Mouse (Mus musculus): Measurements from ENCODE around the gene Abhd12.

The Abhd12 gene

DNA sequence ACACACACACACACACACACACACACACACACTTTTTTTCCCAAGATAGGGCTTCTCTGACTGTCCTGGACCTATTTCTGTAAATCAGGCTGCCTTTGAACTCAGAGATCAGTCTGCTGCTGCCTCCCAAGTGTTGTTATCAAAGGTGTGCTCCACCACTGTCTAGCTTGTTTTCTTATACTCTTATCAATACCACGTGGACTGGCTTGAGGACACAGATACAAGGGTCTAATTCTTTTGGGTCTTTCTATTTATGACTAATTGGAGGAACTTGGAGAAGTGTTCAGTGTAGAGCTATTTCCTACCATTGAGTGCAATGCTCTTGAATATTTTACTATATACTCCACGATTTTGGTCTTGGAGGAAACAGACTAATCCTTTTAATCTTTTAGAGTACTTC lies 17.2 kb downstream of the Abhd12 start:
- no peak for DNase-seq (ENCODE audit: low read depth, low spot score)
- H3K27me3 ChIP-seq (ENCODE audit: control insufficient read depth, insufficient read depth, low read length, poor library complexity, severe bottlenecking): no peaks in the 10 kb centered on the region

DNA sequence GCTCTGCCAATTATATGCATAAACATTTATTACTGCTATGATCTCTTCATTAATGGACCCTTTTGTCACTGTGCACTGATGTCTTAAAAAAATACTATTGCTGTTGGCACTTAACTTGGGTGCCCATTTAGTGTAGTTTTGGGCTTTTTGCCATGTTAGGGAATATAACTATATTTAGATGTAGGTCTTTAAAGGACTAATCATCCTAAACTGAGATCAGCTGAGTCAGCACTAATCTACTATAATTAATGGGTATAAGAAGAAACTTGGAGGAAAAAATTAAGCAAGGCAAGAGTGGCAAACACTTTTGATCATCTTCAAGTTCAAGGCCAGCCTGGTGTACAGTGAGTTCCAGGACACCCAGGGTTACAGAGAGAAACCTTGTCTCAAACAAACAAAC lies 18.2 kb downstream of the Abhd12 start:
- Histone ChIP-seq H3K36me3 (ENCODE audit: control insufficient read depth, insufficient read depth, low read length, poor library complexity, severe bottlenecking) (no peaks in the 10 kb centered on the region; the same call in 1 of the 2 replicates), H3K27me3 (ENCODE audit: control insufficient read depth, insufficient read depth, low read length, poor library complexity, severe bottlenecking) (no peaks in the 10 kb centered on the region)
- no peak for DNase-seq (ENCODE audit: low read depth, low spot score)

More for the DNA sequence above, 17.2 kb downstream of the Abhd12 start:
- no peaks in the 10 kb centered on the region; the same call in 1 of the 2 replicates for H3K36me3 ChIP-seq (ENCODE audit: control insufficient read depth, insufficient read depth, low read length, poor library complexity, severe bottlenecking)

DNA sequence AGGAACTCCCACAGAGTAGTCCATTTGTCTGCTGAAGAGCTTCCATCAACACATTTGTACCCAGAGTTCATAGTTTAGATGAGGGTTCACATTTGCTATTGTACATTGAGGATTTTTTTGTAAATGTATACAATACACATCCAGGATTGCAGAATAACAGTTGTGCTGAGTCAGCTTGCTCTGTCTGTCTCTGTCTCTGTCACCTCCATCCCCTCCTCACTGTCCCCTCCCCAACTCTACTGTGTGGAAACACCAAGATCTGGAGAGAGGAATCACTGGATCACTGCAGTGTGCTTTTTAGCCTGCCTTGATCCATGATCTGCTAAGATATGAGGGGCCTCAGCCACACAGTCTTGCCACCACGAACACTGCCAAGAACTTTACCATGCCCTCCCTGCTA lies 18.7 kb downstream of the Abhd12 start:
- no peak for DNase-seq (ENCODE audit: low read depth, low spot score)
- Histone ChIP-seq H3K27me3 (ENCODE audit: control insufficient read depth, insufficient read depth, low read length, poor library complexity, severe bottlenecking) (no peaks in the 10 kb centered on the region), H3K36me3 (ENCODE audit: control insufficient read depth, insufficient read depth, low read length, poor library complexity, severe bottlenecking) (no peaks in the 10 kb centered on the region; the same call in 1 of the 2 replicates)

DNA sequence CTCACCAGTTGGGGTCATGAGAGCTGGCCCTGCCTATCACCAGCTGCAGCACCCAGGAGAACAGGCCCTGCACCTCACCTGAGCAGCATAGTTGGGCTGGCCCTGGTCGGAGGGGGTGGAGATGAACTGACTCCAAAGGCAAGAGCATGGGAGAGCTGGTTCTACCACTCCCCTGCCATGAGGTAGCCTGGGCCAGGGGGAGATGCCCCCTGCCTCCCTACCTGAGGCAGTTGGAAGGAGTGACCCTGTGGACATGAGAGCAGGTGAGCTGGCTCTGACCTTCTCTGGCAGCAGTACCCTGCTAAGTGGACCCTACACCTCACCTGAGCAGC lies 19.8 kb downstream of the Abhd12 start:
- no peak for DNase-seq (ENCODE audit: low read depth, low spot score)
- Histone ChIP-seq H3K27me3 (ENCODE audit: control insufficient read depth, insufficient read depth, low read length, poor library complexity, severe bottlenecking) (no peaks in the 10 kb centered on the region), H3K36me3 (ENCODE audit: control insufficient read depth, insufficient read depth, low read length, poor library complexity, severe bottlenecking) (no peaks in the 10 kb centered on the region; the same call in 1 of the 2 replicates)

DNA sequence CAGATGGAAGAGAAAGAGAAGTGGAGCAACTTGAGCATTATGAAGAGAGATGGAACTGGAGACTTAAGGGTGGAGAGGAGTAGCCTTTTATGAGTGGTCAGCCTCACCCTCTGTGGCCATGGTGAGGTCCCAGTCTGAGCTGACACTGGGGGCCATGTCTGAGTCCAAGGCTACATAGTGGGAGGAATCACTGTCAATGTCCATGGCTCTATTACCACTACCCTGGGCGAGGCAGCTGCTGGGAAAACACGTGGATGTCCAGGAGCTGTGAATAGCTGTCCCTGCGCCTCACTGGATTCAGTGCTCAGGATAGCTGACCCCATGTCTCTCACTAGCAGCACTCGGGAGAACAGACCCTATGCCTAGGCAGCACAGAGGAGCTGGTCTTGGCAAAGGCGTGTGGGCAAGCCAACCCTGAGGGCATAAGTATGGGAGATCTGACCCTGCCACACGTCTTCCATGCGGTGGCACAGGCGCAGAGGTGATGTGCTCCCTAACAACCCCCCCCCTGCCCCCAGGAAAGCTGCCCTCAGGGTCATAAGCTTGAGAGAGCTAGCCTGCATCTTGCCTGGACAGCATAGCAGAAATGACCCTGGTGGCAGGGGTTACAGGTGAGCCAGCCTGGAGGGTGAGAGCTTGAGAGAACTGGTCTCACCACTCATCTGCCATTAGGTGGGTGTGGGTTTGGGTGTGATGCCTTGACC lies 20.3 kb downstream of the Abhd12 start:
- no peak for DNase-seq (ENCODE audit: low read depth, low spot score)
- H3K27me3 ChIP-seq (ENCODE audit: control insufficient read depth, insufficient read depth, low read length, poor library complexity, severe bottlenecking): no peaks in the 10 kb centered on the region
- no peaks in the 10 kb centered on the region; the same call in 1 of the 2 replicates for H3K36me3 ChIP-seq (ENCODE audit: control insufficient read depth, insufficient read depth, low read length, poor library complexity, severe bottlenecking)

DNA sequence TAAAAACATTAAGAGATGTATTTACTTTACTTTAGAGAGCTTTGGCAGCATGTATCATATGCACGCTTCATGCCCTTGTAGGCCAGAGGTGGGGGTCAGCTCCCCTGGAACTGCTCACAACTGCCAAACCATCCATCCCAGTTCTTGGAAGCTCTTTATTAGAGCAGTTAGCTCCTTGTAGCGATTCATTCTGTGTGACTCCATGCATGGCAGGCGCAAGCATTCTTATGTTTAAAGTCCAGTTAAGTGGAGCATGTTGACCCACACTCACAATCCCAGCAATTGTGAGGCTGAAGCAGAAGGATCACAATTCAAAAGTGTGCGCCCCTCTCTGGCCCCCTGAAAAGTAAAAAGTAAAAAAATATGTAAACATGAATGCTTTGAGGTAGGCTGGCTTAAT lies 27.0 kb downstream of the Abhd12 start:
- H3K27me3 ChIP-seq (ENCODE audit: control insufficient read depth, insufficient read depth, low read length, poor library complexity, severe bottlenecking): no peaks in the 10 kb centered on the region
- no peaks in the 10 kb centered on the region for H3K36me3 ChIP-seq (ENCODE audit: control insufficient read depth, insufficient read depth, low read length, poor library complexity, severe bottlenecking)
- DNase-seq (ENCODE audit: low read depth, low spot score): no peak

DNA sequence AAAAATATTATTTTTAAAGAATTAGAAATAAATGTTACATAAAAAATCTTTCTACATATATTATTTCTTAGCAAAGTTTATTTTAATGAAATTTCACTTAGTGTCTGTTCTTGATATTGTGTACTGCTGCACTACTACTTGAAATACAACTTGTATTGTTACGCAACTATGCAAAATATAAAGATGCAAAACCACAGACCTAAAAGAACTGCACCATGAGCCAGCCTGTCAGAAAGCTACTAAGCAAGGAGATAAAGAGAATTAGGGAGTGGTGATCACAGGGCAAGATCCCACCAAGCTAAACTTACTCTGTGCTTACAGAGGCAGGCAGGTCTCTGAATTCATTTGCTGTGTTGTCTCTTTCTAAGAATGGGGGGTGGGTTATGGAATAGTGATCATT lies 29.3 kb downstream of the Abhd12 start:
- Histone ChIP-seq H3K27me3 (ENCODE audit: control insufficient read depth, insufficient read depth, low read length, poor library complexity, severe bottlenecking) (no peaks in the 10 kb centered on the region), H3K36me3 (ENCODE audit: control insufficient read depth, insufficient read depth, low read length, poor library complexity, severe bottlenecking) (no peaks in the 10 kb centered on the region)
- DNase-seq (ENCODE audit: low read depth, low spot score): no peak

DNA sequence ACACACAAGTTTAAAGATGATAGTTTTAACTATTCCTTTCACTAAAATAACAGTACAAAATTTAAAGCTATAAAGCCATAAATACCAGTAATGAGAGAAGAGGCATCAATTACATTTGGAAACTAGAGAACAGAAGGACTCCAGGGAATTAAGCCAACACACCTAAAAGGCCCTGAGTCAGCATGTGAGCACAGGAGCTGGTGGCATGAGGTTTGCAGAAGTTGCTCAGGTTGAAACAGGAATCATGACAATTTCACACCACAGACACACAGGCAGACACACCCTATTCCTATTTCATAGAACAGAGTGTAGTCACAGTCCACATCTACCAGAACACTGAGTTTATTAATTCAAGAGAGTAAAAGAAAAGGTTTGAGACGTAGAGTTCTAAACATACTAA lies 30.0 kb downstream of the Abhd12 start:
- no peaks in the 10 kb centered on the region for H3K36me3 ChIP-seq (ENCODE audit: control insufficient read depth, insufficient read depth, low read length, poor library complexity, severe bottlenecking)
- peak; percentile 39 for DNase-seq (ENCODE audit: low read depth, low spot score)
- no peaks in the 10 kb centered on the region for H3K27me3 ChIP-seq (ENCODE audit: control insufficient read depth, insufficient read depth, low read length, poor library complexity, severe bottlenecking)

DNA sequence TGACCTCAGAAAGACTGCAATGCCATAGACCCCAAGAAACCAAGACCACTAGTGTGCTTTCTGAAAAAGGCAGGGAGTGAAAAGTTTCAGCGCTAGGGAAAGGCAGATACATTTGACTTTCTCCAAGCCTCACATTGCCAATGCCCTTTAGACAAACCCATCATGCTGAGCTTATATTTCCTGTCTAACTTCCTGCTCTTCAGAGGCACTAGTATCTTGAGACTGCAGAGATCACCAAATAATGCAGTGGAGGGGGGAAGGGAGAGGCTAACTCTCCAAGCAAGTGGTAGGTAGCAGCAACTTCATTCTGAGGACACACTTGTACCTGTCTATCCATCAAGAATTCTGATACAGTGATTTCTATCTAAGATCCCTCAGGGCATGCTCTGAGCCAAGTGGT lies 35.1 kb downstream of the Abhd12 start:
- no peaks in the 10 kb centered on the region for H3K36me3 ChIP-seq (ENCODE audit: control insufficient read depth, insufficient read depth, low read length, poor library complexity, severe bottlenecking)
- H3K27me3 ChIP-seq (ENCODE audit: control insufficient read depth, insufficient read depth, low read length, poor library complexity, severe bottlenecking): no peaks in the 10 kb centered on the region
- DNase-seq (ENCODE audit: low read depth, low spot score): peak; percentile 42

DNA sequence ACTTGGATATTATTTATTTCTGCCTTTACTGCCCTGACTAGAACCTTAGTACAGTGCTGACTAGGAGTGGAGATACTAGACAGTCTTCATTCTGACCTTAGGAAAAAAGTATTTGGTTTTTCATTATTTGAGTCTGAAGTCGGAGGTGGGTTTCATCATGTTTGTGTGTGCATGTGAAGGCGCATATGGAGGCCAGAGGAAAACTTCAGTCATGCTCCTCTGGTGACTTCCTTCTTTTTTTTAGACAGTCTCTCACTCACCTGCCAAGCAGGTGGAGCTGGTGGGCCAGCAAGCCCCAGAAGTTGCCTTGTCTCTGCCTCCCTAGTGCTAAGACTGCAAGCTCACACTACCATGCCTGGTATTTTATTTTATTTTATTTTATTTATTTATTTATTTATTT lies 37.5 kb downstream of the Abhd12 start:
- H3K36me3 ChIP-seq (ENCODE audit: control insufficient read depth, insufficient read depth, low read length, poor library complexity, severe bottlenecking): no peaks in the 10 kb centered on the region
- H3K27me3 ChIP-seq (ENCODE audit: control insufficient read depth, insufficient read depth, low read length, poor library complexity, severe bottlenecking): no peaks in the 10 kb centered on the region
- no peak for DNase-seq (ENCODE audit: low read depth, low spot score)

DNA sequence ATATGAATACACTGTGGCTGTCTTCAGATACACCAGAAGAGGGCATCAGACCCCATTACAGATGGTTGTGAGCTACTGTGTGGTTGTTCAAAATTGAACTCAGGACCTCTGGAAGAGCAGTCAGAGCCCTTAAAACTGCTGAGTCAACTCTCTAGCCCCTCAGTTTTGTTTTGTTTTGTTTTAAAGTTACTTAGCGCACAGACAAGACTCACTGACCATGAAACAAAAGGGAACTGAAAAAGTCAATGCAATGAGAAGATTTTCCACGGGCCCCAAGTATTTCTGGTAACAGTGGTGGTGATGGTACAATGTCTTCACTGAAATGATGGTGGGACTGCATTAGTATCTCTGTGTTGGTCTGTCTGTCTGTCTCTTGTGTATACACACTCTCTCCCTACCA lies 43.4 kb downstream of the Abhd12 start:
- peak; percentile 72 for DNase-seq (ENCODE audit: low read depth, low spot score)
- no peaks in the 10 kb centered on the region for H3K27me3 ChIP-seq (ENCODE audit: control insufficient read depth, insufficient read depth, low read length, poor library complexity, severe bottlenecking)
- no peaks in the 10 kb centered on the region for H3K36me3 ChIP-seq (ENCODE audit: control insufficient read depth, insufficient read depth, low read length, poor library complexity, severe bottlenecking)

DNA sequence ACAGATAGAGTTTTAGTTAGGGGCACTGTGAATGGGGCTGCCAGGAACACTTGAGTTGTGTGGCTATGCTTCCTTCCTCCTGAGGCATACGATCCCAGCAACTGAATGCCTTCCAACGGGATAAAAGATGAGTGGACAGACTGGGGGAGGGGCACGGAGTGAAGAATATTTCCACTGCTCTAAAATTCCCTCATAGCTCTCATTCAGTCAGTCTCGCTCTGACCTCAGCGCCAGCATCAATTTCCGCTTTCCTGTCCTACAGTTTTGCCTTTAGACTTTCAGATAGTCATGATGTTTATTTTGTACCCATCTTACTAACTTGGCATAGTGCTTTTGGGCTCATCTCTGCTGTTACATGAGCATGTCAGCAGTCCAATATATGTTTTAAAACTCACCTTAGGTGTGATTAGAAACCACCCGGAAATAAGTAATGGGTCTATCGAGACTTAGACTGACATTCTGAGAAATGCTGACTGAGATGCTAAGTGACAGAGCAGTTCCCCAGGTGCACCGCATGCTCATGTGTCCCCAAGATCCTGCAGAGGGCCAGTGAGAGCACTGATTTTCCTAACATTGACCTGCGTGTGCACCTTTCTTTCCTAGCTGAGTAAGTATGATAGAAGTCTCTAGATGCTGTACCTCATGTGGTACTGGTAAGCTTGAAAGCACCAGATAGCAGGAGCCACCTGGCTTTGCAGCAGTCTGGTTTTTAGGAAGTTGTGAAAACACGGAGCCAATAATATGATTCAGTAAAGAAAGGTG lies 44.7 kb downstream of the Abhd12 start:
- DNase-seq (ENCODE audit: low read depth, low spot score): no peak
- Histone ChIP-seq H3K27me3 (ENCODE audit: control insufficient read depth, insufficient read depth, low read length, poor library complexity, severe bottlenecking) (no peaks in the 10 kb centered on the region), H3K36me3 (ENCODE audit: control insufficient read depth, insufficient read depth, low read length, poor library complexity, severe bottlenecking) (no peaks in the 10 kb centered on the region)

DNA sequence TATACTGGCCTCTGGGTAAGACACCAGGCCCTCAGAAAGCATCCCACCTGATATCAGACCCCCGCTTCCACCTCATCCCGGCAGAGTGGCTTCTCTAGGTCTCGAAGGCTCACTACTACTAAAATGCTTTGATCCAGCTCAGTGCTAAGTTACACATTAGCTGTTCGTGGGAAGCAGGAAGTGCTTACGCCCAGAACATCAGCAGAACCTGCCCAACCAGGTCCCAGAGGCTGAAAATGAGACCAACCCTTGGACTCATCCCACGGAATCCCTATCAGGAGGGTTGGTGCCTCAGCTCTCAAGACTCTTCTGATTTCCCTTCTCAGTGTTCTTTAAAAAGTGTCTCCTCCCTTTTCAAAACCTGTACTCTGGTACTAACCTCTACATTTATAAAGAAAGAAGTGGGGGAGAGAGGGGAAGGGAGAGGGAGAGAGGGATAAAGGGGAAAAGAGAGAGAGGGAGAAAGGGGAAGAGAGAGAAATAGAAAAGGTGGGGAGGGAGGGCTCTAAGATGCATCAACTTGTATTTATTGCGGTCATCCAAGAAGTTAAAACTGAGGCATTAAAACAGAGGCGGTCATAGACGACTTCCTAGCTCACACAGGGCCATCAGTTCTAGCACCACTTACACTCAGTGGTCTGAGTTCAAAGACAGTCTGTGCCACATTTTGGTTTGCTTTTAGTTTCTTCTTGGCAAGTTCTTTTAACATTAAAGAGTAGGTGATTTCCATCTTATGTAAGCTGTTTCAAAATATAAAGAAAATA lies 45.6 kb downstream of the Abhd12 start:
- DNase-seq (ENCODE audit: low read depth, low spot score): no peak

DNA sequence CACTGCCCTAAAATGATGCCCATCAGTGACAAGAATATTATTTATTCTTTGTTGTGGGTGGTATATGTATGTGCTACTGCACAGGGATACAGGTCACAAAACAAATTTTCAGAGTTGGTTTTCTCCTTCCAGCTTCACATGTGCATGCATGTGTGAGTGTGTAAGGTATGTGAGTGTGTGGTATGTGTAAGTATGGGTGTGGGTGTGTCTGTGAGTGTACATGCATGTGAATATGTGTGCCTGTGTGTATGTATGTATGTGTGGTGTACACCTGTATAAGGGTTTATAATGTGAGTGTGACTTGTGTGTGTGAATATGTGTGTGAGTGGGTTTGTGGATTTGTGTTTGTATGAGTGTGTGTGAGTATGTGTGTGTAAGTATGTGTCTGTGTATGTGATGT lies 49.4 kb downstream of the Abhd12 start:
- Histone ChIP-seq H3K36me3 (ENCODE audit: control insufficient read depth, insufficient read depth, low read length, poor library complexity, severe bottlenecking) (no peaks in the 10 kb centered on the region), H3K27me3 (ENCODE audit: control insufficient read depth, insufficient read depth, low read length, poor library complexity, severe bottlenecking) (no peaks in the 10 kb centered on the region)
- no peak for DNase-seq (ENCODE audit: low read depth, low spot score)

More for the DNA sequence above, 45.6 kb downstream of the Abhd12 start:
- no peaks in the 10 kb centered on the region for H3K27me3 ChIP-seq (ENCODE audit: control insufficient read depth, insufficient read depth, low read length, poor library complexity, severe bottlenecking)
- H3K36me3 ChIP-seq (ENCODE audit: control insufficient read depth, insufficient read depth, low read length, poor library complexity, severe bottlenecking): no peaks in the 10 kb centered on the region

DNA sequence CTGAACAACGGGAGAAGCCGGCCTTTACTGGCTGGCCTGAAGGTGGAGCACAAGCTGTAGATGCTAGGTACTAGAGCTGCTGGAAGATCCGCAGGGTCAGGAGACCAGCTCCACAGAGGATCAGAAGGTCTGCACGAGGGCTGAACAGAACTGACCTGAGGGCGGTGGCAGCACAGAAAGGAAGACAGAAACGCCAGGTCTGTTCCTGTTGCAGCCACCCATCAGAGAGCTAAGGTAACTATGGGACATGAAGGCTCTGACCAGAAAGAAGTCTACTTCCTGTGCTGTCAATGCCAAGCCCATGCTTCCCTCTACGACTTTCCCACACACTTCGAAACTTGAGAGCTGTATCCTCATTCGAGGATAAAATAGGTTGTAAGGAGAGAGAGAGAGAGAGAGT lies 53.3 kb downstream of the Abhd12 start:
- no peaks in the 10 kb centered on the region for H3K27me3 ChIP-seq (ENCODE audit: control insufficient read depth, insufficient read depth, low read length, poor library complexity, severe bottlenecking)
- no peaks in the 10 kb centered on the region for H3K36me3 ChIP-seq (ENCODE audit: control insufficient read depth, insufficient read depth, low read length, poor library complexity, severe bottlenecking)
- DNase-seq (ENCODE audit: low read depth, low spot score): no peak

Data from splenic B cell, adult 2 months (primary cell).